Comparison of ENCODE assay signal across 8 mouse cellular contexts in genomic region chr1:33742903-33743302, GRCm38 (mm10). TPM values are rescaled to one million over a fixed set of nuclear protein-coding genes. Genes with fewer than 3 reads are reported as not detected.
DNase-seq lines count a peak whose midpoint lies in the region; ATAC-seq and TF ChIP-seq lines count a peak whose summit lies in the region.

No protein-coding gene starts in this region.

- WGBS in liver, embryonic 12.5 days (ENCODE audit: insufficient replicate concordance), result 17% methylated on average over 8 of the region's 8 CpGs
- WGBS in kidney, postnatal 0 days, result 28% methylated on average over 8 of the region's 8 CpGs

- peaks cover 68% of the 10 kb centered on the region for H3K36me3 ChIP-seq in liver, embryonic 12.5 days
- 0 out of 2 replicates have a peak, but pooled peaks cover 28% of the 10 kb centered on the region for H3K36me3 ChIP-seq in kidney, postnatal 0 days (ENCODE audit: insufficient read depth, low read length)

- no peak overlapping the region for H3K9ac ChIP-seq in liver, embryonic 12.5 days
- H3K9ac ChIP-seq in kidney, postnatal 0 days (ENCODE audit: low read depth, low read length), result no peak overlapping the region

- H3K9me3 ChIP-seq in liver, embryonic 12.5 days (replicated peaks), result no peaks in the 10 kb centered on the region
- H3K9me3 ChIP-seq in kidney, postnatal 0 days (replicated peaks; ENCODE audit: low read length), result no peaks in the 10 kb centered on the region

- H3K4me1 ChIP-seq in liver, embryonic 12.5 days, result no peaks in the 10 kb centered on the region
- H3K4me1 ChIP-seq in kidney, postnatal 0 days (replicated peaks; ENCODE audit: insufficient read depth, low read length), result no peaks in the 10 kb centered on the region

- peak; percentile 75 for TF ChIP-seq CTCF in kidney, postnatal 0 days (IDR thresholded peaks at IDR 0.05; ENCODE audit: low read depth)

- ATAC-seq in liver, embryonic 12.5 days, result no peak
- ATAC-seq in kidney, postnatal 0 days (replicated peaks; ENCODE audit: low FRiP score, low read depth), result no peak

- no peak overlapping the region for H3K27ac ChIP-seq in liver, embryonic 12.5 days
- H3K27ac ChIP-seq in kidney, postnatal 0 days, result no peak overlapping the region

- no peak overlapping the region for H3K4me2 ChIP-seq in liver, embryonic 12.5 days
- no peak overlapping the region for H3K4me2 ChIP-seq in kidney, postnatal 0 days (ENCODE audit: low read length)

- H3K27me3 ChIP-seq in liver, embryonic 12.5 days (replicated peaks), result no peaks in the 10 kb centered on the region
- H3K27me3 ChIP-seq in kidney, postnatal 0 days (ENCODE audit: insufficient read depth, low read length), result no peaks in the 10 kb centered on the region

- DNase-seq in cerebellum, adult 18-20 months, result peak; percentile 37 to 52
- no peak for DNase-seq in cerebellum, adult 11 months
- peak; percentile 63 for DNase-seq in liver
- peak; percentile 80 for DNase-seq in brain, adult 2 months (ENCODE audit: low read depth, low spot score)
- DNase-seq in kidney, postnatal 0 days (ENCODE audit: low spot score), result peak; percentile 59
- peak; percentile 59 for DNase-seq in right cerebral cortex, adult 18-20 months
- DNase-seq in heart, adult 11 months, result no peak

- H3K4me3 ChIP-seq in liver, embryonic 12.5 days, result no peak overlapping the region
- no peak overlapping the region for H3K4me3 ChIP-seq in kidney, postnatal 0 days (replicated peaks; ENCODE audit: low read depth, low read length)

RNA-seq across cellular contexts. Expression of gene Bag2, which starts 14.7 kb away (rescaled TPM):
- 75.9 and 87.7 TPM in 2 replicates for polyA plus RNA-seq in liver, embryonic 12.5 days (2016; fragmentation: Nextera tagmentation; extraction: Ambion mirVana)
- polyA plus RNA-seq in kidney, postnatal 0 days (2015; fragmentation: Nextera tagmentation; extraction: Ambion mirVana), result 76.9 and 81.0 TPM in 2 replicates

RNA-seq across cellular contexts. Expression of gene Rab23, which starts 23.2 kb away (rescaled TPM):
- 8.4 and 8.9 TPM in 2 replicates for polyA plus RNA-seq in liver, embryonic 12.5 days (2016; fragmentation: Nextera tagmentation; extraction: Ambion mirVana)
- 17.9 and 18.4 TPM in 2 replicates for polyA plus RNA-seq in kidney, postnatal 0 days (2015; fragmentation: Nextera tagmentation; extraction: Ambion mirVana)

Comparison
In these comparisons a context has a peak if more than half of its experiments do, and no peak if none do; other contexts are left out.
1. DNase-seq: peak in cerebellum, adult 18-20 months (2 of 2), liver (single experiment), brain, adult 2 months (single experiment), kidney, postnatal 0 days (single experiment) and right cerebral cortex, adult 18-20 months (single experiment); none in cerebellum, adult 11 months (single experiment) and heart, adult 11 months (single experiment).